Mouse (Mus musculus) erythroblast, embryonic 14.5 days (primary cell): ENCODE data around the gene Usf1.

Experiments
- GATA1 ChIP-seq: IDR thresholded peaks from 2 replicates; pipeline ENCODE4 v1.6.1; 2012; ENCODE audit warnings: low read length, inconsistent platforms, mixed read lengths
- TAL1 ChIP-seq: IDR thresholded peaks from 3 replicates; pipeline ENCODE4 v1.6.1; 2012; ENCODE audit warnings: low read length, inconsistent platforms, mixed read lengths

GRCm38 (mm10) chr1:171410947-171411484, at the start of gene Usf1:
- no peak; the same call in 1 of the 2 replicates for TF ChIP-seq GATA1
- no peak for TF ChIP-seq TAL1
